Mouse (Mus musculus): Measurements from ENCODE around the gene Elmsan1.

GRCm38 (mm10) chr12:84099605-84100004 lies 119.1 kb downstream of the Elmsan1 start:
- TF ChIP-seq CTCF (conservative IDR thresholded peaks at IDR 0.05; ENCODE audit: low read length) (no peak), POU5F1 (IDR thresholded peaks at IDR 0.05; ENCODE audit: borderline replicate concordance, low read length) (no peak)
